Mouse (Mus musculus) kidney, adult 2 months (tissue): Measurements from ENCODE around the gene Dicer1. TPM values are rescaled to one million over a fixed set of nuclear protein-coding genes. Genes with fewer than 3 reads are reported as not detected.

ENCODE experiments used
- DNase-seq: peaks from one replicate; pipeline ENCODE4 v3.0.0; 2021
- H3K27ac ChIP-seq: fragments of 200-500 bp; 2 replicates; pipeline ENCODE4 v1.5.1; 2012; ENCODE audit warnings: low read depth, low read length, control low read depth, inconsistent platforms; ENCODE audit not compliant: insufficient read depth
- H3K27me3 ChIP-seq: fragments of 200-500 bp; replicated peaks from 2 replicates; pipeline ENCODE4 v1.6.1; 2012; ENCODE audit warnings: mild to moderate bottlenecking, moderate library complexity, low read length, inconsistent platforms; ENCODE audit not compliant: control insufficient read depth, insufficient read depth
- H3K36me3 ChIP-seq: fragments of 200-500 bp; 2 replicates; pipeline ENCODE4 v1.6.1; 2012; ENCODE audit warnings: mild to moderate bottlenecking, moderate library complexity, low read length, inconsistent platforms; ENCODE audit not compliant: control insufficient read depth, insufficient read depth
- H3K4me1 ChIP-seq: fragments of 200-500 bp; 2 replicates; pipeline ENCODE4 v1.6.1; 2011; ENCODE audit warnings: low read length; ENCODE audit not compliant: control insufficient read depth, insufficient read depth
- H3K4me3 ChIP-seq: fragments of 200-500 bp; 2 replicates; pipeline ENCODE4 v1.5.1; 2011; ENCODE audit warnings: mild to moderate bottlenecking, low read depth, low read length, control low read depth; ENCODE audit not compliant: insufficient read depth
- CTCF ChIP-seq: fragments of 200-500 bp; conservative IDR thresholded peaks from 2 replicates; pipeline ENCODE4 v1.5.1; 2011; ENCODE audit warnings: low read depth, mild to moderate bottlenecking, control low read depth, low read length, moderate library complexity, mixed read lengths; ENCODE audit not compliant: insufficient read depth, insufficient read length
- POLR2A ChIP-seq: fragments of 200-500 bp; IDR thresholded peaks from one replicate; pipeline ENCODE4 v1.6.1; 2011; ENCODE audit warnings: low read depth, low read length, control low read depth
- WGBS: fragments of 180-500 bp; shearing (Covaris S2); methylation state at CpG from one replicate; pipeline ENCODE4 v1.1.7; 2018; 5-methylcytosine and 5-hydroxymethylcytosine counted together
- polyA plus RNA-seq: library from polyadenylated mRNA; depleted of rRNA; stranded (reverse); fragments of >200 nt; gene quantifications from 2 replicates; pipeline ENCODE4 v1.2.3, GENCODE M21; 2012

The Dicer1 gene
- polyA plus RNA-seq, 1 experiment = 9.0 TPM

DNA sequence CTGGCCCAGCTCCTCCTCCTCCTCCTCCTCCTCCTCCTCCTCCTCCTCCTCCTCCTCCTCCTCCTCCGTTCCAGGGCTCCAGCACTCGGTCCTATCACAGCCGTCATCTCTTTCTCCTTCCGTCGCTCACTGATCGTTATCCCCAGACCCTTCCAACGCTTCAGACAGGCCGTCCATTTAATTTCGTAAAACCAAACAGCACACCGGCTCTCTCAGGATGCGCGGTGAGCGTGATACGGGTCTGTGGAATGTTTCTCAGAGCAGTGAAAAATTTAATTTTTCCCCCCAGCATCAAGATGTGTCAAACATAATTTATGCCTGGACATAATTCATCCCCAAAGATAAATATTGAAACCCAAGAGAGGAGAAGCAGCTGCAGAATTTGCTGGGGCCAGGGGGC, 73.3 kb downstream of the Dicer1 start:
- TF ChIP-seq CTCF (no peak), POLR2A (no peak)
- DNase-seq = no peak
- Histone ChIP-seq H3K27me3 (no peaks in the 10 kb centered on the region; the same call in 1 of the 2 replicates), H3K4me1 (no peaks in the 10 kb centered on the region), H3K36me3 (no peaks in the 10 kb centered on the region), H3K4me3 (no peak overlapping the region), H3K27ac (no peak overlapping the region)
- WGBS = 45% methylated on average over 13 of the region's 14 CpGs

DNA sequence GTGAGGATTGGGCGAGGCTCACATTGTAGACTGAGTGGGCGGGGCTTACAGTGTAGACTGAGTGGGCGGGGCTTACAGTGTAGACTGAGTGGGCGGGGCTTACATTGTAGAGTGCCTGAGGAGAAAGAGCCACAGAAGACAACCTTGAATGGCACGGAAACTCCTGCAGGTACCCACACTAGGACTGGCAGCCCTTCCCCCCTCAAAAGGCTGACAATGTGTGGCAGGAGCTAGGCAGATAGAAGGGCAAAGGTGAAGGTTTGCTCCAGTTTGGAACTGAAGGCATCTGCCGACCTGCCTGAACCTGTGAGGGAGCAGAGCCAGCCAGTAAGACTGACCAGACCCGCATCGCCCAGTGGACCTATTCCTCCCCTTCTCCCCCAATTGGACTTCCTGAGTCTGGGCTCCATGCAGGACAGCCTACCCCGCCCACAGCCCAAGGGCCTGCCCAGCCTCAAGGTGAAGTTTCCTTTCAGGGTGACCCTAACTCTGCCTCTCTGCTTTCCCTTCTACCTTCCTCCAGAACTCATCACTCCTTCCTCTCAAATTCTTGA, 74.3 kb downstream of the Dicer1 start:
- Histone ChIP-seq H3K36me3 (no peaks in the 10 kb centered on the region), H3K27ac (no peak overlapping the region), H3K4me3 (no peak overlapping the region), H3K4me1 (no peaks in the 10 kb centered on the region), H3K27me3 (no peaks in the 10 kb centered on the region)
- DNase-seq = no peak
- WGBS = 87% methylated on average over 9 of the region's 9 CpGs
- TF ChIP-seq POLR2A (no peak), CTCF (no peak)

DNA sequence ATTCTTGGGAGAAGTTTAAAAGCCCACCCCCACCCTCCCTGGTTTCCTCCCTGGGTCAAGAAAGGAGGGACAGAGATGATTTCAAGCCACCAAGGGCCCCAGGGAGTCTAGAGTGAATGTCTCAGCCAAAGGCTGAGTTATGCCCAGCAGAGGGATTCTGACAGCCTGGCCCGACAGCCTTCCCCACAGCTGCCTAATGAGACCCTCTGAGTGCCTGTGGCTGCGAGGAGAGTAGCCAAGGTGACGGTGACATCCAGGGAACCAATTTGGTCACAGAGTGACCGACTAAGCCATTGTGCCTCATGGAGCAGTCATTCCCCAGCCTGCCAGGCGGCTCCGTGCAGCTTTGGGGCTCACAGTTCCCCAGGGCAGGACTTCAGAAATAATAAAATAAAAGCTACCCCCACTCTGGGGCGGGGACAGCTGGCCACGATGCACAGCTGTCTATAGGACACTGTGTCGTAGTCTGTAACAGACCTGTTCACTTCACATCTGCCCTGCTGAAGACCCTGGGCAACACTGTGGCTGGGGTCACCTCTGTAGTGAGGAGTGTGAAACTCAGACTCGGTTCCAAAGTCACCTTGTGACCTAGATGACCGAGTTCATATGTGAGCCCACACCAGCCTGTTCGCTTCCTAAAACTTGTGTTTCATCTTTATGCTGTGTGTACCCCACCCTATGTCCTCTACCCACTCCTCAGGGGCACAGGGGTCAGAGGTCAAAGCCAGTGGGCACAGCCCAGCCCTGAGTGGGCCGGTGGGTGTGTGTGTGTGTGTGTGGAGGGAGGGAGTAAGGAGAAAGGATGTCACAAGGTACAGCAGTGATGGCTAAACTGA, 75.0 kb downstream of the Dicer1 start:
- Histone ChIP-seq H3K27me3 (no peaks in the 10 kb centered on the region), H3K4me3 (no peak overlapping the region), H3K27ac (no peak overlapping the region), H3K36me3 (no peaks in the 10 kb centered on the region), H3K4me1 (no peaks in the 10 kb centered on the region)
- TF ChIP-seq POLR2A (no peak), CTCF (no peak)
- DNase-seq = no peak
- WGBS = 82% methylated on average over 13 of the region's 13 CpGs

DNA sequence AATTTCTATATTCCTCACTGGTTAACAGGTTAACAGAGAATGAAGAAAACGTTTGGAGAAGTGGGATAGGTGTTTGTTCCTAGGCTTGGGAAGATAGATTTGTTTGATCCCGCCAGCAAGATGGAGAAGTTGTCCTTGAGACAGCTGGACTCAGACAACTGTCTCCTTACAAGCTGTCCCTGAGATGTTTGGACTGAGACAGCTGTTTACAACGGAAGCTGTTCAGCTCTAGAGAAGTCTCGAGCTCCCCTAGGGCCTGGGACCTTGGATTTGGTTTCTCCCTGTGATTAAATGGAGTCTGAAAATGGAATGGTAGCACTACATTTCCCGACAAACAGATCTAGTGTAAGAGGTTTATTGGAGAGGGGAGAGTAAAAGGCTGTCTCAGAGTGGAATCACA, 78.8 kb downstream of the Dicer1 start:
- no peaks in the 10 kb centered on the region for H3K27me3 ChIP-seq
- no peaks in the 10 kb centered on the region for H3K36me3 ChIP-seq
- no peaks in the 10 kb centered on the region for H3K4me1 ChIP-seq
- no peak overlapping the region for H3K4me3 ChIP-seq
- TF ChIP-seq POLR2A (no peak), CTCF (no peak)
- no peak for DNase-seq
- H3K27ac ChIP-seq = no peak overlapping the region
- WGBS = 57% methylated on average over 5 of the region's 5 CpGs

DNA sequence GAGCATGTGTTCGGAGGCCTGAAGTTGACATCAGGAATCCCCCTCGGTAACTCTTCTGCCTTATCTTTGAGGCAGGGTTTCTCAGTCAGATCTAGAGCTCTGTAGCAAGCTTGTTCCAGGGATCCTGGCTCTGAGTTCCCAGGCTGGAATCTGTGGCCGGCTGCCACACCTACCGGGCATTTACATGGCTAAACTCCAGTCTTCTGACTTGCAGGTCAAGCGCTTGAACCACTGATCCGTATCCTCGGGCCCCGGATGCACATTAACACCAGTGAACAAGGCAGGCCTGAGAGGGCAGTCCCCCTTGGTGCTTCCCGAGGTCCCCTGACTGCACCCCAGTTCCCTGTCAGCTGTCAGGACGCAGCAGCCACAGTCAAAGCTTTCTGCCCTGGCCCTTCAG, 79.3 kb downstream of the Dicer1 start:
- 44% methylated on average over 10 of the region's 10 CpGs for WGBS
- Histone ChIP-seq H3K27me3 (no peaks in the 10 kb centered on the region), H3K4me1 (no peaks in the 10 kb centered on the region), H3K27ac (no peak overlapping the region), H3K36me3 (no peaks in the 10 kb centered on the region), H3K4me3 (no peak overlapping the region)
- DNase-seq = no peak
- TF ChIP-seq CTCF (no peak), POLR2A (no peak)

DNA sequence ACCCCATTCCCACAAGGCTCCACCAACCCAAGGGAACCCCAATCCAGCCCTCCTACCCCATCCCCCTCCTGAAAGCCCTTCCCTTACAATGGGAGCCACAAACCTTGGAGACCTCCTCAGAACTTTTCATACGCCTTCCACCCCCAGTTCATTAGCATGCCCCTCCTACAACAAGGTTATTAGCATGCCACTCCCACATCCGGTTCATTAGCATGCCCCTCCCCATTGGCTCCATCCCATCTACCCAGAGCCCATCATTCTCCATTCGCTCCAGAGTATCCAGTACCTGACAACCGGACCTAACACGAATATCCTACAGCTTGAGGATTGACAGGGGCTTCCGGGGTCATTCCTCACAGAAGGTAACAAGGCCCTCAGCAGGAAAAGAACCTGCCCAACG, 83.9 kb downstream of the Dicer1 start:
- H3K27me3 ChIP-seq = no peaks in the 10 kb centered on the region
- WGBS = 75% methylated on average over 7 of the region's 7 CpGs
- H3K36me3 ChIP-seq = no peaks in the 10 kb centered on the region
- no peak for DNase-seq
- no peaks in the 10 kb centered on the region for H3K4me1 ChIP-seq
- TF ChIP-seq CTCF = no peak
- no peak for TF ChIP-seq POLR2A
- no peak overlapping the region for H3K4me3 ChIP-seq
- H3K27ac ChIP-seq = no peak overlapping the region

DNA sequence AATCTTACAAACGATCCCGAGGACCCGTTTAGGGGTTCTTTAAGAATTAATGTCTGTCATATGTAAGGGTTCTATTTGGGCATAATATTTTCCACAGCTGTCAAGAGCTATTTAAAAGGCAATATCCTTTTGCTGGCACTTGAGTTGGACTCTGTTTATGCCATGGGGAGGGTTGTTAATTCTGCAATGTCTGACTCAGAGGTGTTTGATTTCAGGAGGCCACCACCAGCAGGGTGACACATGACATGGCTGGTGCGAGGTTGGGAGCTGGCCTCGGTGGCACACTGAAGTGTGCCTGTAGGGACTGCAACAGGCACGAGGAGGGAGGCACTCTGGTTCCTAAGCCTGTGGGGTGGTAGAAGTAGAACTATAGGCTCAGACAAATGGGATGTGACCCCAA, 85.8 kb downstream of the Dicer1 start:
- H3K36me3 ChIP-seq = no peaks in the 10 kb centered on the region
- no peak for TF ChIP-seq POLR2A
- no peak for TF ChIP-seq CTCF
- H3K4me1 ChIP-seq = no peaks in the 10 kb centered on the region
- no peak overlapping the region for H3K27ac ChIP-seq
- DNase-seq = no peak
- WGBS = 34% methylated on average over 6 of the region's 6 CpGs
- H3K27me3 ChIP-seq = no peaks in the 10 kb centered on the region
- H3K4me3 ChIP-seq = no peak overlapping the region
